Mouse (Mus musculus): Measurements from ENCODE around the gene Defb13.
"Not testable (repeated sequence)": the region's sequence is repeated elsewhere in the genome, so short reads cannot be mapped to it uniquely, and the experiment has no call there.

Gene Defb13

GRCm38 (mm10) chr8:21946462-21946861 lies at the start of gene Defb13:
TSS of gene Defb13 (plus strand) at chr8:21946762.
- no peak for DNase-seq (ENCODE audit: extremely low read depth, low read depth, low spot score)

DNA sequence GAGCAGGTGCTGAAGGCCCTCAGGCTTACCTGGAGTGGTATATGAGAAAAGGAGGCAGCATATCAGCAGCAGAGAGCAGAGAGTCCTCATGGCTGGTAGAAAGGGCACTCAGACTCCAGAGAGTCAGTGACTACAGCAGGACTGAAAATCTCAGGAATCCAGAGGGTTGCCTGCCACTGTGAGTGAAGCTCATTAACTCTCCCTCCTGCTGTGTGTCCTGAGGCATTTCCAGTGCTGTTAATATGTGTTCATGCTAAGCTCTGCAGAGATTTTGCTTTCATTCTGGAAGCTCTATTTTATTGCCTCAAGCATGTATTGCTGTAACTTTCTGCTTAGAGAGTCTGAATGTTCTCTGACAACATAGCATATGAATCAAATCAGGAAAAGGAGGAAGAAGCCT lies 40.3 kb upstream of the Defb13 start, which contains the start of gene Defb11:
Defb11 (minus strand) TSS at position 123 of the 400 bp plus-strand sequence.
- DNase-seq (ENCODE audit: extremely low read depth, low read depth, low spot score), result not testable (repeated sequence)

DNA sequence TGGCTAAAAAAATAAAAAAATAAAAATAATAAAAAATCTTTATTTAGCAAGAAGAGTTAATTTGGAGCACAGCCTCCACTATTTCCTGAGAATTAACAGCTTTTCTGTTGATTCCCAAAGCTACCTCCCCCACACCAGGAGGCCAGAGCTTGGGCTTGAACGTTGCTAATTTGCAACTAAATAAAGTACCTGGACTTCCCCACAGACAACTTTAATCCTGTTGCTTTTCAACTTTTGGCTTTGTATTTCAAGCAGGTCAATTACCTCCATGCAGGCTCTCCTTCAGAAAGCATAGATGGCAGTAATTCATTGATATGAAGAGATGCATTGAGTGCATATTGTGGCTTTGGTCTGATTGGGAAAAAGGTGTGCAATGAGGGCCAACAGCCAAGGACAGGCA lies 34.6 kb upstream of the Defb13 start:
- no peak for DNase-seq (ENCODE audit: extremely low read depth, low read depth, low spot score)

DNA sequence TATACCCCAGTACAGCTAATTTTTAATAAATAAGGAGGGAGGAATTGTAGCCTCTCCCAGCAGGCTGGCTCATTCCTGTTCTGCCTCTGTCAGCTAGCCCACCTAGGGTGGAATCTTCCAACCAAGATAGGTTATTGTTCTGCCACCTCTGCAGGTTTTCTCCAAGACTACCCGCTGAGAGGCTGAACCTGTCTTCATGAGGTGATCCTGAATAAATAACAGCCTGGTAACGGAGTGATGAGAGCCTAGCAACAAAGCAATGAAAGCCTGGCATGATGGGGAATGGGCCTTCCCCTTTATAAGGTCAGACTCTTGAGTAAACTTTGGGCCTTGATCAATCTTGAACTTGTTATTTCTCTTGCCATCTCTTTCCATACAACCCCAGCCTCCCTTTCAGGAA lies 34.0 kb upstream of the Defb13 start:
- DNase-seq (ENCODE audit: extremely low read depth, low read depth, low spot score), result no peak

- no peak for DNase-seq (ENCODE audit: extremely low read depth, low read depth, low spot score)
Measured at GRCm38 (mm10) chr8:21915625-21916024, 30.9 kb upstream of the Defb13 start.

DNA sequence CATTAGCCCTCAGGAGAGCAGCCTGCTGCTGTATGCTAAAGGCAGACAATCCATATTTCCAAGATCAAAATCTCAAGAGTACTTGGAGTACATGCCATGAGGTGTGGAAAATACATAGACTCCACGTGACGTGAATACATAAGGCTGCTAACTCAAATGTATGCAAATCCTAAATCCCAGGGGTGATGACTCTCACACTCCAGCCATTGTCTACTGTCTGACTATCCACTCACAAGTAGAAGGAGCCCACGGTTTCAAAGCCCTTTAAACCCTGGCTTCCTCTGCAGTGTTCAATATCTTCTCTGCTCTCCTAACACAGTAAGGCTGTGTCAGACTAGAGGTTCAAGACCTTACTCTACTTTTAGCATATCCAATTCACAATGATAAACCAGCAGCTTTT lies 15.8 kb upstream of the Defb13 start:
- not testable (repeated sequence) for DNase-seq (ENCODE audit: extremely low read depth, low read depth, low spot score)

DNA sequence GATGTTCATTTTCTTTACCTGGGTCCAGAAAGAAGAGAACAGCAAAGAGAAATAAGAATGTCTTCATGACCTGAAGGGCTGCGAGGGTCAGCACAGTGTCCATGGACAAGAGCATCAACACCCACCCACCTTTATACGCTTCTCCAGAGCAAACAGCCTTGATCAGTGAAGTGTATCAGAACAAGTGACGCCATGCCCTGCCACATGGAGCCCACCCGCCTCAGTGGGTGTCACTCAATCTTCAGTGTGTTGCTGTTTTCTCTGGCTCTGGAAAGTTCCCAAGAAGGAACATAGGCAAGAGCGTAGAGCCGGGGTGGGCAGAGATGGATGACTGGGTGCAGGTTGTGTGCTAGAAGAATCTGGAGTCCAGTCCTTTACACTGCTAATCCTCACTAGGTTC lies 14.0 kb upstream of the Defb13 start, which contains the start of gene Defb15:
Defb15 (minus strand) TSS at position 101 of the 400 bp plus-strand sequence.
- DNase-seq (ENCODE audit: extremely low read depth, low read depth, low spot score), result no peak

- not testable (repeated sequence) for DNase-seq (ENCODE audit: extremely low read depth, low read depth, low spot score)
Measured at GRCm38 (mm10) chr8:21938052-21938451, 8.5 kb upstream of the Defb13 start, which contains the start of gene Defb35. TSS of gene Defb35 (plus strand) at chr8:21938352.

DNA sequence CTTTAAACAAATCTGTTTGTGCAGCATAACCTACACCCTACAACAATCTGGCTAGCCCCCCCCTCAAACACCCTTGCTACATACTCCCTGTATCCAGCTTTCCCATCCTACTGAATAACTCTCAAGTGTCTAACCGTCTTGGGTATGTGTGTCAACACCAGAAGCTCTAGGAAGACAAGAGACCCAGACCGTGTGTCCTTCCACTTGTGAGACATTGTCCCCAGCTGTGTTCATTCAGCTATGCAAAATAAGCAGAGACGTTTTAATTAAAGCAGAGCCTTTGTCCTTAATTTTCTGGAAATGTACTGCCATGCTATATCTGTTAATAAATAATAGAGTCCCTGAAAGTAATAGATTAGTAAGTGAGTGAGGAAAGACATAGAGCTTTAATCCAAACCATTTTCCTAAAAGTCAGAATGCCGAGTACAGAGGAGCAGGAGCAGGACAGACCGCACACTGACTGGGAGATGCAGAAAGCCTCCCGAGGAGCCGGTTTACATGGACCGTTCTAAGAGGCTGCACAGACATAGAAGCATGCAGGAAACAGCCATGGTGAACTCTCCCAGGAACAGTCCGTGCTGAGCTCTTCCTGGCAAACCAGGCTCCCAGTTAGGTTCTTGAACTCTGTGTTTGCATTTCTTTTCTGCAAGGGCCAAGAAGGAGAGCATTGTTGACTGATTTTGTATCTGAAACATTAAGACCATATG lies 902 bp downstream of the Defb13 start:
- DNase-seq (ENCODE audit: extremely low read depth, low read depth, low spot score), result no peak

DNA sequence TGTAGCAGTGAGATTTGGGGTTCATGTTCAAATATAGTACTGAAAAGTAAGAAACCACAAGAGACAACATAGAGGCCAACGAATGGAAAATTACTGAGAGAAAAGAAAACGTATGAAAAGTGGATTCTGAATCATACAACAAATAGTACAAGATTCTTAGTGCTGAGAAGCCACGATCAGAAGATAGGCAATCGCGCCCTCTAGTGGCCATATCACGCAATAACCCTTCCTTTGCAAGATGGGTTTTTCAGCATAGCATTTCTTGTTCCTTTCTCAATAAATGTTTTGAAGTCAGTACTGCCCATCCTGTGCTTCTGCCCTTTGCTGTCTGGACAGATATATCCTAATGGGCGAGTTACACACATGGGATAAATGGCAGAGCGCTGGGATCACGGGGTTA lies 8.8 kb downstream of the Defb13 start:
- no peak for DNase-seq (ENCODE audit: extremely low read depth, low read depth, low spot score)

DNA sequence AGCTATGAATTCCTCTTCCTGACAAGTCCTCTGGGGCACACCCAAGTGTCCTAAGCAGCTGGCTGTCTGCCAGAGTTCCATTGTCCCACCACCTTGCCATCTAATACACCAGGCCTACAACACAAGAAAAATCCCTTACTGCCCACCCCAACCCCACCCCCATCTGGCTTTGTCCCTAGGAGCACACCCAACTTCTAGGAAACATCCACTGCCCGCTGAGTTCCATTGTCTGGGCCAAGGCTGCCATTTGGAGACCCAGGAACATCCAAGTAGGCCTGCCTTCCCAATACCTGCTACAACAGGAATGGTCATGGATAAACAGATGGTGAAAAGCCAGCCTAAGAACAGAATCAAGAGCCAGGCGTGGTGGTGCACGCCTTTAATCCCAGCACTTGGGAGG lies 9.8 kb downstream of the Defb13 start:
- no peak for DNase-seq (ENCODE audit: extremely low read depth, low read depth, low spot score)

DNA sequence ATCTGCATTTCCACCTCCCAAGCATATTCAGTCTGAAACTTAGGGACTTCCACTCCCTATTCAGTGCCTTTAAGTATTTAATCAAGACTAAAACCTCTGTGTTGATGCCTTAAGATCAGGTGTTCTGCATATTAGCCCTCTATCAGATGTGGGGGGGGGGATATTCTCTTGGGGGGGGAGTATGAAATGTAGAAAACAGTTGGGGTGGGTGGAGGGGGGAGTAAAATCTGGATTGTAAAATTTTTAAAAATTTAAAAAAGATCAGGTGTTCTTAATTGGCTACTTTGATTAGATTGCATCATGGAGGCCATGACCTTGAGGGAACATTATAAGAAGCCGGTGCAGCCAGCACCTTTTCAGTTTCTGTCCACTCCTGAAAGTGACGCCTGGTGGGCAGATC lies 11.9 kb downstream of the Defb13 start, which contains the start of gene Fam90a1a:
Fam90a1a (plus strand) TSS at position 301 of the 400 bp plus-strand sequence.
- DNase-seq (ENCODE audit: extremely low read depth, low read depth, low spot score), result no peak

DNA sequence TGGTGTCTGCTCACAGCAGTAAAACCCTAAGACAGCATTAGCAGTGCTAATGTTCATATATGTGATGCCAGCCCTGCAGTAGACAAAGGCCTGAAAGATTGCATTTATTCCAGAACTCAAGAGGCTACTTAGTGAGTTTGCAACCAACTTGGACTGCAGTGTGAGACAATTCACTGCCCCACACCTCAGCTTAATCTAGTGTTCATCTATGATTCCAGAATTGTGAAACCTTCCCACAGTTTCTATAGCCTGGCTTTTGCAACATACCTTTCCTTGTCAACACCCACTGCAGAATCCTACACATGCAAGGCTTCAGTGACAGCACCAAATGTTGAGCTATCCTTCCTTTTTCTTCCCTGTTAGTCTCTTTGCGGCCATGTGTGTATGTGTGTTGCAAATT lies 20.1 kb downstream of the Defb13 start:
- peak; percentile 68 for DNase-seq (ENCODE audit: extremely low read depth, low read depth, low spot score)

DNA sequence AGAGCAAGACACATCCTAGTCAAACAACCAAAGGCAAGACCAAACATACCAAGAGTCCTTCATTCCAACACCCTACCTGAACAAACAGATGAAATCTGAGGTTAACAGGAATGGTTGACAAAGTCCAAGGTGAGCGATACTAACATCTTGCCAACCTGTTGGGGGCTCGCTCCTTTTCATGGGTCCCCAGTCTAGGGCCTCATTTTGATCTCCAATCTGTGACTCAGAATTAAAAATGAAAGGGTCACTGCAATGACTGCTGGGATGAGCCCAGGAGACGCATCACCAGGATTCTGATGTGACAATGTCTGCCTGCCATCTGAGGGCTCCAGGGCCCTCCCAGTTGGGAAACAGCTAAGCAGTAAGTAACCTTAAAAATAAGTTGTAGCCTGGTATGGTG lies 22.9 kb downstream of the Defb13 start, which contains the start of gene Ccdc70:
Ccdc70 (plus strand) TSS at position 301 of the 400 bp plus-strand sequence.
- DNase-seq (ENCODE audit: extremely low read depth, low read depth, low spot score), result no peak

DNA sequence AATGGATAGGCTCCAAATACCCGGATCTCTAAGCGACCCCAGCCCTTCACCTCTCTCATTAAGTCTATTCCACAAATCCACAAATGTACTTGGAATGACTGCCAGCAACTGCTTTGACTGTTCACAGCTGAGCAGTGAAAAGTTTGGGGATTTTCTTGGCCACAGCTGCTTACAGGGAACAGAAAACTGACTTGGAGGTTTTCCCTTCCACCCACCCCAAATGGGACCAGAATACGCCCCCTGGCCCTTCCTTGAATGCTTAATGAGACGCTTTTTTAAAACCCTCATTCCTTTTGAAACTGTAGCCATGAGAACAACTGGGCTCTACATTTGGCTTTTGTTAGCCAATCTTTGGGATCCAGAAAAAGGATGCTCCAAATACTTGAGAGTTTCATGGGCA lies 31.6 kb downstream of the Defb13 start:
- no peak for DNase-seq (ENCODE audit: extremely low read depth, low read depth, low spot score)

DNA sequence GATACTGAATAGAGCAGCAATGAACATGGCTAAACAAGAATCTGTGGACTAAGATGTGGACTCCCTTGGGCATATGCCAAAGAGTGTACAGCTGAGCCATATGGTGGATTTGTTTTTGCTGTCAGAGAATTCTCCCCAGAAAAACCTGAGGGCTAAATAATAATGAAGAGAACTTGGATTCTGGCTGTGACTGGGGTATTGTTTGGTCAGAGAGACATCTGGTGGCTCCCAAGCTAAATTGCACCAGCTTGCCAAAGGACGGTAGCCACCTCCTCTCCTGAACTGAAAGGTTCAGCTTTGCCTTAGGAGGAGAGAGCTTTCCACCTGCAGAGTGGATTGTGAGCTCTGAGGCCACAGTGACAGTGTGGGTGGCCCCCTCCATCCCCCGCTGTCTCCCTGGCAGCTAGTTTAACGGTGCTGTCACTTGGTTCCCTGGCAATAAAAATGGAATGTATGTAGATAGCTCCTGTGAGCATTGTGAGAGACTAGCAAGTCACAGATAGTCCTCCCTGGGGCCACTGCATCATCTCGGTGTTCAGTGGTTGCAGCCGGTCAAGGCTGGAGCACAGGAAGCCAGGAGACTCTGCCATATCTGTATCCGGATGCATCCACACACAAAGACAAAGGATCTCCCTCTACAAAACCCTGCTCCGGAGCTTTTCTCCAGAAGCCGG lies 35.2 kb downstream of the Defb13 start:
- no peak for DNase-seq (ENCODE audit: extremely low read depth, low read depth, low spot score)

GRCm38 (mm10) chr8:21992184-21992583 lies 45.6 kb downstream of the Defb13 start:
- no peak for DNase-seq (ENCODE audit: extremely low read depth, low read depth, low spot score)

DNA sequence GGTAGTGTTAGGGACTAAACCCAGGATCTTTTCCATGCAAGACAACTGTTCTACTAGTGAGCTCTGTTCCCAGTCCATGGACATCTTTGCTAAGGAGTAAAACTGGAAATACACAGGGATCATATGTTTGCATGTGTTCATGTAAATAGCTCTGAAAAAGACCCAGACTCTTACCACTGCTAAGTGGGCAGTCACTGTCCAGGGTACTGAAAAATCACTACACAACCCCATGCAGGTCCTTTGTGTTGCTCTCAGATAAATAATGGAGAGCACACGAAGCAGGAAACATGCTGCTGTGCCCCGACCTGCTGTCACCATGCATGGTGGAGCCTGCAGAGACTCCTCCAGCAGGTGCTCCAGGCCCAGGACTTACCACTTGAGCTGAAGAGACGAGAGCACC lies 48.6 kb downstream of the Defb13 start:
- no peak for DNase-seq (ENCODE audit: extremely low read depth, low read depth, low spot score)
